Mouse (Mus musculus) stomach, embryonic 14.5 days (tissue): ENCODE data around the gene Numbl. TPM values are rescaled to one million over a fixed set of nuclear protein-coding genes. Genes with fewer than 3 reads are reported as not detected.

Source experiments
- ATAC-seq: fragments of 200-750 bp; cut with Nextera tagmentation; 2 replicates; pipeline ENCODE4 v1.8.0; 2017; ENCODE audit warnings: low read depth, moderate TSS enrichment; ENCODE audit not compliant: insufficient number of reproducible peaks, insufficient read depth, low FRiP score
- H3K27ac ChIP-seq: fragments of 300-500 bp; sonication (generic); 2 replicates; pipeline ENCODE4 v1.5.1; 2014; ENCODE audit warnings: mild to moderate bottlenecking, low read length, moderate library complexity, mixed read lengths
- H3K27me3 ChIP-seq: fragments of 300-500 bp; sonication (generic); 2 replicates; pipeline ENCODE4 v1.6.1; 2014; ENCODE audit warnings: low read length, control low read depth, mixed read lengths; ENCODE audit not compliant: control insufficient read depth, insufficient read depth
- H3K36me3 ChIP-seq: fragments of 300-500 bp; sonication (generic); 2 replicates; pipeline ENCODE4 v1.6.1; 2014; ENCODE audit warnings: mild to moderate bottlenecking, control low read depth, low read length, moderate library complexity, mixed read lengths; ENCODE audit not compliant: control insufficient read depth, insufficient read depth
- H3K4me1 ChIP-seq: fragments of 300-500 bp; sonication (generic); 2 replicates; pipeline ENCODE4 v1.6.1; 2014; ENCODE audit warnings: low read length, control low read depth, mixed read lengths; ENCODE audit not compliant: control insufficient read depth, insufficient read depth
- H3K4me2 ChIP-seq: fragments of 300-500 bp; sonication (generic); replicated peaks from 2 replicates; pipeline ENCODE4 v1.6.1; 2014; ENCODE audit warnings: low read depth, low read length, control low read depth
- H3K4me3 ChIP-seq: fragments of 300-500 bp; sonication (generic); 2 replicates; pipeline ENCODE4 v1.5.1; 2014; ENCODE audit warnings: low read depth, low read length, control low read depth
- H3K9ac ChIP-seq: fragments of 300-500 bp; sonication (generic); replicated peaks from 2 replicates; pipeline ENCODE4 v1.6.1; 2014; ENCODE audit warnings: low read depth, mild to moderate bottlenecking, control low read depth, low read length, moderate library complexity, mixed read lengths
- H3K9me3 ChIP-seq: fragments of 300-500 bp; sonication (generic); 2 replicates; pipeline ENCODE4 v1.6.1; 2016; ENCODE audit warnings: low read depth, low read length, control low read depth; ENCODE audit not compliant: control insufficient read depth
- WGBS: fragments of 180-500 bp; shearing (Covaris S2); extraction: QIAGEN DNeasy Blood & Tissue Kit; methylation state at CpG from one replicate; pipeline ENCODE4 v1.1.7; 2014; 5-methylcytosine and 5-hydroxymethylcytosine counted together
- polyA plus RNA-seq: library from polyadenylated mRNA; unstranded; fragments of >200 nt; fragmentation: Nextera tagmentation; extraction: Ambion mirVana; gene quantifications from 2 replicates; pipeline ENCODE4 v1.2.1, GENCODE M21; 2014

Gene Numbl
- polyA plus RNA-seq, 1 experiment from 2014 or later, result 15.0 TPM

GRCm38 (mm10) chr7:27324161-27324560 is 65.9 kb downstream of the Numbl start:
- WGBS, result 96% methylated on average over 11 of the region's 11 CpGs
- H3K27ac ChIP-seq, result no peak overlapping the region
- 0 out of 2 replicates have a peak, but pooled peaks cover 4% of the 10 kb centered on the region for H3K27me3 ChIP-seq
- no peak overlapping the region for H3K4me2 ChIP-seq
- no peak overlapping the region for H3K4me3 ChIP-seq
- H3K36me3 ChIP-seq, result peaks cover 53% of the 10 kb centered on the region
- peaks cover 16% of the 10 kb centered on the region; the same call in 1 of the 2 replicates for H3K4me1 ChIP-seq
- no peaks in the 10 kb centered on the region for H3K9me3 ChIP-seq
- no peak overlapping the region for H3K9ac ChIP-seq
- ATAC-seq, result no peak

GRCm38 (mm10) chr7:27324928-27325327 is 66.7 kb downstream of the Numbl start:
- WGBS, result 61% methylated on average over 18 of the region's 20 CpGs
- H3K4me2 ChIP-seq, result no peak overlapping the region

GRCm38 (mm10) chr7:27325697-27326096 is 67.5 kb downstream of the Numbl start:
- Histone ChIP-seq H3K36me3 (peaks cover 45% of the 10 kb centered on the region), H3K4me2 (peak overlapping the region; percentile 27), H3K4me1 (peaks cover 28% of the 10 kb centered on the region), H3K9ac (no peak overlapping the region), H3K9me3 (no peaks in the 10 kb centered on the region), H3K27ac (no peak overlapping the region), H3K4me3 (no peak overlapping the region; the same call in 1 of the 2 replicates), H3K27me3 (0 out of 2 replicates have a peak, but pooled peaks cover 4% of the 10 kb centered on the region)
- no peak; the same call in 1 of the 2 replicates for ATAC-seq
- WGBS, result 16% methylated on average over 24 of the region's 24 CpGs

More at GRCm38 (mm10) chr7:27324928-27325327, 66.7 kb downstream of the Numbl start:
- H3K27me3 ChIP-seq, result 0 out of 2 replicates have a peak, but pooled peaks cover 4% of the 10 kb centered on the region
- no peak overlapping the region for H3K4me3 ChIP-seq
- ATAC-seq, result no peak
- H3K36me3 ChIP-seq, result peaks cover 48% of the 10 kb centered on the region
- H3K9me3 ChIP-seq, result no peaks in the 10 kb centered on the region
- peaks cover 21% of the 10 kb centered on the region for H3K4me1 ChIP-seq
- no peak overlapping the region for H3K27ac ChIP-seq
- H3K9ac ChIP-seq, result no peak overlapping the region

DNA sequence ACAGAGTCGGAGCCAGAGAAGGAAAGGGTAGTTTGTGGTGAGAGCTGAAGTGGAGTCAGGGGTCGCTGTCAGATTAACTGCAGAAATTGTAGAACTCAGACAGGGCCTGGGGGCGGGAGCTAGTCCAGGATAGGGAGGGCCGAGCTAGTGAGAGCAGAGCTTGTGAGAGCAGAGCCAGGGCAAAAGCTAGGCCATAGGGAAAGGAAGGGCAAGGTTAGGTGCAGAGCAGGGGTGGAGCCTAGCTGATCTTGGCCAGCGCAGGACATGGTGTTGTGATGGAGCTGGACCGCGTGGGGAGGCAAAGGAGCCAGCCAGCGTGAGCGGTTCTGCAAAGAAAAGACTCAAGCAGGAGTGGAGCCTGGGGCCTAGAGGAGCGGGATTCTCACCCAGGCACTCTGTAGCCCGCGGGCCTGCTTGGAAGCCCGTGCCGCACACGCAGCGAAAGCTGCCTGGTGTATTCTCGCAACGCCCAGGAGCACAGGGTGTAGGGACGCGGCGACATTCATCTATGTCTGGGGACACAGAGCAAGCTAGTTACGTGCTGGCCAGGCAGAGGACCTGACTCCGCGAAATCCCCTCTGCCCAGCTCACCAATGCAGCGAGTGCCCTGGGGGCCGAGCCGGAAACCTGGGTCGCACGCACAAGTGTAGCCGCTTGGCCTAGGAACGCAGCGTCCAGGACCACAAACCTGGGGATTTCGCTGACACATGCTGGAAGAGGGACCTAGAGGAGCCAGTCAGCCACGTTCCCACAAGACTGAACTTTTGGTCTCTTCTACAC is 68.1 kb downstream of the Numbl start:
- WGBS, result 52% methylated on average over 34 of the region's 34 CpGs
- H3K4me3 ChIP-seq, result no peak overlapping the region

DNA sequence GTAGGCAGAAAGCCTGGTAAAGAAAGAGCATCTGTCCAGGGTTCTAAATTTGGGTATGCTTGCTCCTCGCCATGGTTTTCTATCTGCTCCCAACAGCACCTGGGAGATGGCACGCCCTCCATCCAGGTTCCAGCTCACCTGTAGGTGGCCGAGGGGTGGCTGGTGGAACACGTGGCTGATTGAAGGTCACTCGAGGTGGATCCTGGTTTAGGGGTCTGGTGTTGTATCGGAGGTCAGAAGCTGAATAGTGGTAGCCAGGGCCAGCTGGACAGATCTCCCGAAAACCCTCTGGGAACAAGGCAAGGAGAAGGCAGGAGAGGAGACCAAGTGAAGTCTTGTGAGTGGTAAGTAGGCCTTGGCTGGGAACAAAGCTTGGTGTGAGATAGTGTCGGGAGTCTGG is 69.3 kb downstream of the Numbl start:
- ATAC-seq, result no peak
- H3K36me3 ChIP-seq, result peaks cover 40% of the 10 kb centered on the region
- WGBS, result 92% methylated on average over 8 of the region's 8 CpGs
- 0 out of 2 replicates have a peak, but pooled peaks cover 4% of the 10 kb centered on the region for H3K27me3 ChIP-seq
- H3K9me3 ChIP-seq, result no peaks in the 10 kb centered on the region
- H3K4me3 ChIP-seq, result no peak overlapping the region
- peaks cover 28% of the 10 kb centered on the region for H3K4me1 ChIP-seq
- no peak overlapping the region for H3K4me2 ChIP-seq
- no peak overlapping the region for H3K27ac ChIP-seq
- H3K9ac ChIP-seq, result no peak overlapping the region

More for the DNA sequence above, 68.1 kb downstream of the Numbl start:
- Histone ChIP-seq H3K27ac (no peak overlapping the region), H3K9ac (no peak overlapping the region), H3K4me2 (peak overlapping the region; percentile 27), H3K27me3 (0 out of 2 replicates have a peak, but pooled peaks cover 4% of the 10 kb centered on the region), H3K9me3 (no peaks in the 10 kb centered on the region), H3K36me3 (peaks cover 40% of the 10 kb centered on the region), H3K4me1 (peaks cover 28% of the 10 kb centered on the region)
- no peak for ATAC-seq

GRCm38 (mm10) chr7:27328161-27328560 is 69.9 kb downstream of the Numbl start:
- Histone ChIP-seq H3K4me3 (no peak overlapping the region), H3K27me3 (0 out of 2 replicates have a peak, but pooled peaks cover 4% of the 10 kb centered on the region), H3K4me1 (peaks cover 29% of the 10 kb centered on the region), H3K9me3 (no peaks in the 10 kb centered on the region), H3K27ac (no peak overlapping the region), H3K9ac (no peak overlapping the region), H3K36me3 (peaks cover 40% of the 10 kb centered on the region), H3K4me2 (no peak overlapping the region)
- 87% methylated on average over 11 of the region's 11 CpGs for WGBS
- ATAC-seq, result no peak

- no peak overlapping the region for H3K9ac ChIP-seq
- H3K4me3 ChIP-seq, result no peak overlapping the region
- H3K9me3 ChIP-seq, result no peaks in the 10 kb centered on the region
- 0 out of 2 replicates have a peak, but pooled peaks cover 4% of the 10 kb centered on the region for H3K27me3 ChIP-seq
- H3K27ac ChIP-seq, result no peak overlapping the region
- peaks cover 37% of the 10 kb centered on the region for H3K36me3 ChIP-seq
- 47% methylated on average over 16 of the region's 16 CpGs for WGBS
- H3K4me1 ChIP-seq, result peaks cover 30% of the 10 kb centered on the region
- no peak for ATAC-seq
- no peak overlapping the region for H3K4me2 ChIP-seq
Observed at GRCm38 (mm10) chr7:27328648-27329047, 70.4 kb downstream of the Numbl start.

DNA sequence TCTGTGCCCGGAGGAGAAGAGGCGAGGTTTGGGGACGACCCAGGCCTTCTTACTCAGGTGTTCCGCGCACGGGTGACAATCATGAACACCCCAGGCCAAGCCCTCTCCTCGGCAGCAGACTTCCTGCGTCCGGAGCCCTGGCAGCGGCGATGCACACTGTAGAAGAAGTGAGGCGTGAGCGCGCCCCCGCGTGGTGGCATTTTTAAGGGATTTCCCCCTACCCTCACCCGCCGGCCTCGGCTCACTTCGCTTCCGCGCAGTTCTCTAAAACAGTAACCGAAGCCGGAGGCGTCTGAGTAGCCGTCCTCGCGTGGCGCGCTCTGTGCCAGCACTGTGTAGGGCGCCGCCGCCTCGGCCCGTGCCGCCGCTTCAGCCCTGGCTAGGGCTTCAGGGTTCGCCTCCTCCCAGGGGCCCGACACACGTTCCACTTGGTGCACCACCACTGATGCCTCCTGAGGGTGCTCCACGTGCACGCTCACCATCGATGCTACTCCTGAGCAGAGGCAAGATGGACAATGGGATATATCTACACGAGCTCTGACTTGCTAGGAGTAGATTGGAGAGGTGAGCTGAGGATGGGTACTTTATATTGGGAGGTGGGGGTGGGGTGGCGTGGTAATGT is 71.2 kb downstream of the Numbl start:
- Histone ChIP-seq H3K9ac (no peak overlapping the region), H3K27ac (peak overlapping the region; percentile 50; the same call in 1 of the 2 replicates), H3K36me3 (peaks cover 29% of the 10 kb centered on the region), H3K4me1 (peaks cover 38% of the 10 kb centered on the region), H3K4me3 (0 out of 2 replicates have a peak overlapping the region, but pooled peaks have one; percentile 0), H3K4me2 (peak overlapping the region; percentile 83), H3K9me3 (no peaks in the 10 kb centered on the region), H3K27me3 (0 out of 2 replicates have a peak, but pooled peaks cover 4% of the 10 kb centered on the region)
- 8% methylated on average over 45 of the region's 45 CpGs for WGBS
- ATAC-seq, result no peak
